Mouse (Mus musculus) bone marrow macrophage, adult 2 months (primary cell): ENCODE measurements at regions not wholly inside any gene's neighbourhood (a gene's known extent, or its start where the extent isn't known, plus 50 kb on each side); places are given as distances from the start of the nearest gene placed in this dataset.

Experiments used
- H3K27ac ChIP-seq: 2 replicates; pipeline ENCODE4 v1.5.1; 2012; ENCODE audit warnings: low read depth, low read length; ENCODE audit not compliant: insufficient read depth
- H3K4me1 ChIP-seq: 2 replicates; pipeline ENCODE4 v1.6.1; 2012; ENCODE audit warnings: low read length; ENCODE audit not compliant: control insufficient read depth, insufficient read depth
- H3K4me3 ChIP-seq: 2 replicates; pipeline ENCODE4 v1.5.1; 2012; ENCODE audit warnings: mild to moderate bottlenecking, low read length, moderate library complexity; ENCODE audit not compliant: insufficient read depth
- CTCF ChIP-seq: IDR thresholded peaks from 2 replicates; pipeline ENCODE4 v1.5.1; 2012; ENCODE audit warnings: low read depth, mild to moderate bottlenecking, low read length, moderate library complexity
- POLR2A ChIP-seq: IDR thresholded peaks from 2 replicates; pipeline ENCODE4 v1.6.1; 2012; ENCODE audit warnings: mild to moderate bottlenecking, low read depth, low read length, borderline replicate concordance

GRCm38 (mm10) chr10:66817876-66818275 is 278.0 kb upstream of the Jmjd1c start:
- Histone ChIP-seq H3K4me1 (peaks cover 30% of the 10 kb centered on the region), H3K4me3 (no peak overlapping the region), H3K27ac (no peak overlapping the region; the same call in 1 of the 2 replicates)
- TF ChIP-seq CTCF (no peak), POLR2A (no peak)

GRCm38 (mm10) chr10:66819517-66819916 is 276.4 kb upstream of the Jmjd1c start:
- no peak for TF ChIP-seq POLR2A
- no peak for TF ChIP-seq CTCF
- Histone ChIP-seq H3K4me1 (peaks cover 21% of the 10 kb centered on the region), H3K27ac (no peak overlapping the region), H3K4me3 (no peak overlapping the region)

- Histone ChIP-seq H3K4me3 (no peak overlapping the region), H3K27ac (no peak overlapping the region), H3K4me1 (no peaks in the 10 kb centered on the region)
- no peak for TF ChIP-seq CTCF
- TF ChIP-seq POLR2A: no peak
These were observed 270.2 kb upstream of the Jmjd1c start for GRCm38 (mm10) chr10:66825737-66826136.

- no peak for TF ChIP-seq POLR2A
- TF ChIP-seq CTCF: no peak
- Histone ChIP-seq H3K27ac (no peak overlapping the region), H3K4me3 (no peak overlapping the region), H3K4me1 (peaks cover 4% of the 10 kb centered on the region; the same call in 1 of the 2 replicates)
These were observed 269.6 kb upstream of the Jmjd1c start for GRCm38 (mm10) chr10:66826327-66826726.

GRCm38 (mm10) chr10:66834974-66835373 is 261.0 kb upstream of the Jmjd1c start:
- TF ChIP-seq CTCF: no peak
- TF ChIP-seq POLR2A: no peak
- Histone ChIP-seq H3K4me3 (no peak overlapping the region), H3K27ac (no peak overlapping the region), H3K4me1 (peaks cover 12% of the 10 kb centered on the region)

GRCm38 (mm10) chr10:66839058-66839457 is 256.9 kb upstream of the Jmjd1c start:
- Histone ChIP-seq H3K4me1 (no peaks in the 10 kb centered on the region), H3K27ac (no peak overlapping the region), H3K4me3 (no peak overlapping the region)
- TF ChIP-seq POLR2A (no peak), CTCF (no peak)

GRCm38 (mm10) chr10:66843258-66843657 is 252.7 kb upstream of the Jmjd1c start:
- H3K27ac ChIP-seq: no peak overlapping the region
- H3K4me3 ChIP-seq: no peak overlapping the region
- no peak for TF ChIP-seq CTCF
- no peak for TF ChIP-seq POLR2A
- peaks cover 12% of the 10 kb centered on the region for H3K4me1 ChIP-seq

- H3K4me3 ChIP-seq: no peak overlapping the region
- H3K4me1 ChIP-seq: peaks cover 49% of the 10 kb centered on the region
- H3K27ac ChIP-seq: peak overlapping the region; percentile 92
- TF ChIP-seq CTCF (no peak), POLR2A (no peak)
These were observed 247.1 kb upstream of the Jmjd1c start for GRCm38 (mm10) chr10:66848778-66849177.

GRCm38 (mm10) chr10:66849681-66850080 is 246.2 kb upstream of the Jmjd1c start:
- TF ChIP-seq CTCF: no peak
- TF ChIP-seq POLR2A: no peak
- Histone ChIP-seq H3K27ac (peak overlapping the region; percentile 92), H3K4me3 (no peak overlapping the region), H3K4me1 (peaks cover 56% of the 10 kb centered on the region)

GRCm38 (mm10) chr10:66850972-66851478 is 244.9 kb upstream of the Jmjd1c start:
- TF ChIP-seq CTCF: no peak
- no peak for TF ChIP-seq POLR2A
- Histone ChIP-seq H3K4me3 (no peak overlapping the region), H3K27ac (peak overlapping the region; percentile 100), H3K4me1 (peaks cover 49% of the 10 kb centered on the region)

- Histone ChIP-seq H3K4me1 (peaks cover 49% of the 10 kb centered on the region), H3K4me3 (no peak overlapping the region), H3K27ac (peak overlapping the region; percentile 100)
- no peak for TF ChIP-seq POLR2A
These were observed 244.1 kb upstream of the Jmjd1c start for GRCm38 (mm10) chr10:66851841-66852240.

- TF ChIP-seq POLR2A (no peak), CTCF (no peak)
- Histone ChIP-seq H3K27ac (peak overlapping the region; percentile 100), H3K4me1 (peaks cover 52% of the 10 kb centered on the region), H3K4me3 (peak overlapping the region; percentile 49)
These were observed 243.2 kb upstream of the Jmjd1c start for GRCm38 (mm10) chr10:66852708-66853107.
